ENCODE assay signal across 16 mouse cellular contexts in genomic region chr9:28911571-28912185, GRCm38 (mm10).
DNase-seq lines count a peak whose midpoint lies in the region; ATAC-seq and TF ChIP-seq lines count a peak whose summit lies in the region.
"Had no signal": no experiment of that assay in that cellular context is flagged by ENCODE, and none has a peak within 500 bp of the region (broad histone marks: within the 10 kb centered on the region; RNA-seq: fewer than 3 reads in every experiment).

No protein-coding gene starts in this region.

- peak overlapping the region; percentile 30; the same call in 1 of the 2 replicates for H3K27ac ChIP-seq in midbrain, embryonic 13.5 days
- no peak overlapping the region for H3K27ac ChIP-seq in midbrain, embryonic 10.5 days (replicated peaks)
- H3K27ac ChIP-seq in hindbrain, postnatal 0 days = peak overlapping the region; percentile 4; the same call in 1 of the 2 replicates
- H3K27ac ChIP-seq in liver, postnatal 0 days (ENCODE audit: low read depth) = no peak overlapping the region
- H3K27ac ChIP-seq: heart, embryonic 15.5 days; intestine, embryonic 15.5 days; left cerebral cortex, adult 2 months; limb, embryonic 15.5 days; midbrain, embryonic 12.5 days had no signal

- no peaks in the 10 kb centered on the region for H3K36me3 ChIP-seq in midbrain, embryonic 13.5 days
- H3K36me3 ChIP-seq in midbrain, embryonic 10.5 days = no peaks in the 10 kb centered on the region
- no peaks in the 10 kb centered on the region for H3K36me3 ChIP-seq in hindbrain, postnatal 0 days (ENCODE audit: insufficient read depth, low read length)
- H3K36me3 ChIP-seq in liver, postnatal 0 days (replicated peaks; ENCODE audit: insufficient read depth, low read length) = no peaks in the 10 kb centered on the region
- H3K36me3 ChIP-seq: heart, embryonic 15.5 days; intestine, embryonic 15.5 days; limb, embryonic 15.5 days; midbrain, embryonic 12.5 days had no signal

- no peak overlapping the region for H3K9ac ChIP-seq in midbrain, embryonic 13.5 days (replicated peaks)
- no peak overlapping the region for H3K9ac ChIP-seq in hindbrain, postnatal 0 days (replicated peaks; ENCODE audit: low read length)
- H3K9ac ChIP-seq in liver, postnatal 0 days (replicated peaks) = no peak overlapping the region
- H3K9ac ChIP-seq: heart, embryonic 15.5 days; intestine, embryonic 15.5 days; limb, embryonic 15.5 days; midbrain, embryonic 12.5 days had no signal

- H3K27me3 ChIP-seq in midbrain, embryonic 13.5 days = no peaks in the 10 kb centered on the region
- no peaks in the 10 kb centered on the region for H3K27me3 ChIP-seq in midbrain, embryonic 10.5 days (ENCODE audit: low read depth, poor library complexity, severe bottlenecking)
- no peaks in the 10 kb centered on the region for H3K27me3 ChIP-seq in hindbrain, postnatal 0 days (ENCODE audit: insufficient read depth, low read length)
- H3K27me3 ChIP-seq in liver, postnatal 0 days (ENCODE audit: insufficient read depth, low read length) = no peaks in the 10 kb centered on the region
- H3K27me3 ChIP-seq: heart, embryonic 15.5 days; intestine, embryonic 15.5 days; limb, embryonic 15.5 days; midbrain, embryonic 12.5 days had no signal

- no peak for TF ChIP-seq CTCF in hindbrain, postnatal 0 days (IDR thresholded peaks at IDR 0.05; ENCODE audit: low read depth)
- TF ChIP-seq CTCF in liver, postnatal 0 days (IDR thresholded peaks at IDR 0.05; ENCODE audit: low read depth) = no peak

- no peaks in the 10 kb centered on the region for H3K9me3 ChIP-seq in midbrain, embryonic 13.5 days
- no peaks in the 10 kb centered on the region for H3K9me3 ChIP-seq in midbrain, embryonic 10.5 days (replicated peaks)
- H3K9me3 ChIP-seq in hindbrain, postnatal 0 days (ENCODE audit: low read length) = no peaks in the 10 kb centered on the region
- H3K9me3 ChIP-seq in liver, postnatal 0 days (ENCODE audit: low read length) = no peaks in the 10 kb centered on the region
- H3K9me3 ChIP-seq: heart, embryonic 15.5 days; intestine, embryonic 15.5 days; limb, embryonic 15.5 days; midbrain, embryonic 12.5 days had no signal

- no peak overlapping the region for H3K4me2 ChIP-seq in midbrain, embryonic 13.5 days (replicated peaks)
- H3K4me2 ChIP-seq in hindbrain, postnatal 0 days (ENCODE audit: low read depth, low read length) = no peak overlapping the region
- no peak overlapping the region for H3K4me2 ChIP-seq in liver, postnatal 0 days (ENCODE audit: low read depth, low read length)
- H3K4me2 ChIP-seq: heart, embryonic 15.5 days; intestine, embryonic 15.5 days; limb, embryonic 15.5 days; midbrain, embryonic 12.5 days had no signal

- no peak overlapping the region for H3K4me3 ChIP-seq in midbrain, embryonic 13.5 days (replicated peaks)
- no peak overlapping the region for H3K4me3 ChIP-seq in midbrain, embryonic 10.5 days
- H3K4me3 ChIP-seq in hindbrain, postnatal 0 days (ENCODE audit: low read length) = no peak overlapping the region
- no peak overlapping the region for H3K4me3 ChIP-seq in liver, postnatal 0 days (ENCODE audit: low read depth, low read length)
- H3K4me3 ChIP-seq: erythroblast, embryonic 14.5 days; heart, embryonic 15.5 days; intestine, embryonic 15.5 days; left cerebral cortex, adult 2 months; limb, embryonic 15.5 days; midbrain, embryonic 12.5 days had no signal

- 65% methylated on average over 13 of the region's 13 CpGs for WGBS in midbrain, embryonic 13.5 days
- WGBS in midbrain, embryonic 10.5 days = 79% methylated on average over 13 of the region's 13 CpGs
- 61% methylated on average over 13 of the region's 13 CpGs for WGBS in hindbrain, postnatal 0 days
- 63% methylated on average over 13 of the region's 13 CpGs for WGBS in liver, postnatal 0 days (ENCODE audit: insufficient replicate concordance)

- intact Hi-C loops in gastrocnemius, postnatal 14 days (cut with DNase I; ENCODE audit: low total_unique reads) = no loop called here

- DNase-seq in midbrain, embryonic 10.5 days (ENCODE audit: low spot score) = no peak
- no peak for DNase-seq in hindbrain, postnatal 0 days (ENCODE audit: low spot score)
- peak; percentile 36 to 42 for DNase-seq in kidney, postnatal 25 days
- no peak for DNase-seq in urinary bladder, postnatal 36 days (ENCODE audit: low spot score in 2 of 2)
- no peak for DNase-seq in liver, postnatal 0 days
- no peak for DNase-seq in gastrocnemius, postnatal 14 days
- DNase-seq: adrenal gland, adult 8-10 months; cerebellum, adult 11 months had no signal

- no peak for TF ChIP-seq EP300 in liver, postnatal 0 days (IDR thresholded peaks at IDR 0.05; ENCODE audit: low read depth)

- H3K4me1 ChIP-seq in midbrain, embryonic 13.5 days (replicated peaks) = 0 out of 2 replicates have a peak, but pooled peaks cover 7% of the 10 kb centered on the region
- no peaks in the 10 kb centered on the region for H3K4me1 ChIP-seq in midbrain, embryonic 10.5 days
- no peaks in the 10 kb centered on the region for H3K4me1 ChIP-seq in hindbrain, postnatal 0 days (ENCODE audit: insufficient read depth, low read length)
- no peaks in the 10 kb centered on the region; the same call in 1 of the 2 replicates for H3K4me1 ChIP-seq in liver, postnatal 0 days (ENCODE audit: insufficient read depth)
- H3K4me1 ChIP-seq: heart, embryonic 15.5 days; intestine, embryonic 15.5 days; limb, embryonic 15.5 days had no signal

- no peak for ATAC-seq in midbrain, embryonic 13.5 days
- ATAC-seq in hindbrain, postnatal 0 days = no peak
- ATAC-seq in liver, postnatal 0 days = no peak
- ATAC-seq: intestine, embryonic 15.5 days; lung, postnatal 0 days had no signal

Comparison
In these comparisons a context has a peak if more than half of its experiments do, and no peak if none do; other contexts are left out.
1. H3K27ac ChIP-seq: peak in midbrain, embryonic 13.5 days (single experiment) and hindbrain, postnatal 0 days (single experiment); none in midbrain, embryonic 10.5 days (single experiment) and liver, postnatal 0 days (single experiment).
2. DNase-seq: peak in kidney, postnatal 25 days (2 of 2); none in midbrain, embryonic 10.5 days (single experiment), hindbrain, postnatal 0 days (single experiment), urinary bladder, postnatal 36 days (0 of 2), liver, postnatal 0 days (single experiment) and gastrocnemius, postnatal 14 days (single experiment).